In the genomic region with DNA sequence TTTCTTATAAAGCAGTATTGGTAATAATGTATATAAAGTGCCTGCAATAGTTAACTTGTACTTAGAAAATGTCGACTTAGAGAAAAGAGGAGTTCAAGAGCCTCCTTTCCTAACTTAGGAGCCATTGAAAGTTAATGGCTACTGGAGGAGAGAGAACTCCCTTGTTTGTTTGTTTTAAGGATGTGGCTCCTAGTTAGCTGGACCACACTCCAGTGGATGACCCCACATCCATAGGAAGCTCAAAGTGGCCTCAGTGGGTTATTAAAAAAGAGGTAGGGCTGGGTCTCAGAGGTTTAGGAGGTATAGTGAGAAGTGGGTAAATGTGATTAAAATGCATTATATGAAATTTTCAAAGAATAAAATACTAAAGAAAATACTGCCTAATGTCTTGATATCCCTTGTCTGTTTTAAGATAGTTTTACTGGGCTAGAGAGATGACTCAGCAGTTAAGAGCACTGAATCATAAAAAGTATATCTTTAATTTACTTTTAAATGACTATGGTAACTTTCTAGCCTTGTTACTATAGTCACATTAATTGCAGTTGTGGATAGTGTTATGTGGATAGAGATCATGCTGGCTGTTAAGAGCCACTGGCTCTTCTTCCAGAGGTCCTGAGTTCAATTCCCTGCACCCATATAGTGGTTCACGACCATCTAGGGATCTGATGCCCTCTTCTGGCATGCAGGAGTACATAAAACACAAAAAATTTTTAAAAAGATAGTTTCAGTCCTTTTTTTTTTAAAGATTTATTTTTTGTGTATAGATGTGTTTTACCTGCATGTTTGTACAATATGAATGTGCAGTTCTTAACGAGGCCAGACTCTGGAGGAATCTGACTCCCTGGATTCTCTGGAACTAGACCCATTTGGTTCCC, we compare ENCODE assay signal across 17 mouse cellular contexts. TPM values are rescaled to one million over a fixed set of nuclear protein-coding genes. Genes with fewer than 3 reads are reported as not detected.
DNase-seq lines count a peak whose midpoint lies in the region; ATAC-seq and TF ChIP-seq lines count a peak whose summit lies in the region.
"Had no signal": no experiment of that assay in that cellular context is flagged by ENCODE, and none has a peak within 500 bp of the region (broad histone marks: within the 10 kb centered on the region; RNA-seq: fewer than 3 reads in every experiment).

No protein-coding gene starts in this region.

- peak in 1 of 2 experiments; percentile 26; a peak in 1 of 4 replicates for TF ChIP-seq EP300 in MEL (IDR thresholded peaks at IDR 0.05; ENCODE audit: low read depth in 1 of 2, low read length in 2 of 2)

- no peak for DNase-seq in kidney, postnatal 0 days (ENCODE audit: low spot score)
- DNase-seq in kidney, adult 11 months: no peak
- DNase-seq in 416B (ENCODE audit: low read depth): peak; percentile 55
- peak; percentile 50 for DNase-seq in MEL (ENCODE audit: low read depth, low spot score)
- DNase-seq in T-cell, adult 2 months (ENCODE audit: low spot score): no peak
- no peak for DNase-seq in embryo, embryonic 9.5 days (ENCODE audit: extremely low spot score)
- DNase-seq: adrenal gland, adult 2 months; cerebellum, adult 2 months; heart, postnatal 14 days; right cerebral cortex, adult 18-20 months; spleen, adult 18-20 months had no signal

- peaks cover 28% of the 10 kb centered on the region for H3K79me2 ChIP-seq in MEL (ENCODE audit: control insufficient read depth, insufficient read depth, low read length, poor library complexity)

- H3K9ac ChIP-seq in kidney, postnatal 0 days (ENCODE audit: low read depth, low read length): no peak overlapping the region
- no peak overlapping the region for H3K9ac ChIP-seq in MEL (ENCODE audit: control insufficient read depth, low read depth, low read length, poor library complexity, severe bottlenecking)
- H3K9ac ChIP-seq in liver, embryonic 16.5 days (ENCODE audit: low read depth, low read length): no peak overlapping the region
- H3K9ac ChIP-seq: embryonic facial prominence, embryonic 15.5 days; forebrain, embryonic 15.5 days; hindbrain, embryonic 15.5 days had no signal

- no peaks in the 10 kb centered on the region for H3K36me3 ChIP-seq in kidney, postnatal 0 days (ENCODE audit: insufficient read depth, low read length)
- peaks cover 0 to 39% of the 10 kb centered on the region in 2 experiments; a peak in 2 of 4 replicates for H3K36me3 ChIP-seq in MEL (ENCODE audit: control insufficient read depth in 1 of 2, insufficient read depth in 2 of 2, low read length in 2 of 2)
- no peaks in the 10 kb centered on the region for H3K36me3 ChIP-seq in liver, embryonic 16.5 days (ENCODE audit: control insufficient read depth, insufficient read depth)
- H3K36me3 ChIP-seq: embryonic facial prominence, embryonic 15.5 days; forebrain, embryonic 15.5 days; hindbrain, embryonic 15.5 days had no signal

- H3K4me3 ChIP-seq in kidney, postnatal 0 days (replicated peaks; ENCODE audit: low read depth, low read length): no peak overlapping the region
- H3K4me3 ChIP-seq in MEL (ENCODE audit: control insufficient read depth in 1 of 2, insufficient read depth in 1 of 2, low read depth in 2 of 2, low read length in 2 of 2): no peak overlapping the region
- no peak overlapping the region for H3K4me3 ChIP-seq in liver, embryonic 16.5 days (ENCODE audit: low read depth, low read length)
- H3K4me3 ChIP-seq: embryonic facial prominence, embryonic 15.5 days; forebrain, embryonic 15.5 days; hindbrain, embryonic 15.5 days; myocyte had no signal

- H3K4me2 ChIP-seq in kidney, postnatal 0 days (ENCODE audit: low read length): no peak overlapping the region
- H3K4me2 ChIP-seq in liver, embryonic 16.5 days (ENCODE audit: low read depth, low read length): no peak overlapping the region
- H3K4me2 ChIP-seq: embryonic facial prominence, embryonic 15.5 days; forebrain, embryonic 15.5 days; hindbrain, embryonic 15.5 days; midbrain, embryonic 11.5 days had no signal

- no peaks in the 10 kb centered on the region for H3K27me3 ChIP-seq in kidney, postnatal 0 days (ENCODE audit: insufficient read depth, low read length)
- H3K27me3 ChIP-seq in MEL (ENCODE audit: control insufficient read depth in 1 of 2, insufficient read depth in 2 of 2, low read length in 2 of 2): no peaks in the 10 kb centered on the region
- no peaks in the 10 kb centered on the region for H3K27me3 ChIP-seq in liver, embryonic 16.5 days (ENCODE audit: control insufficient read depth, insufficient read depth, low read depth, low read length)
- H3K27me3 ChIP-seq: embryonic facial prominence, embryonic 15.5 days; forebrain, embryonic 15.5 days; hindbrain, embryonic 15.5 days had no signal

- TF ChIP-seq RAD21 in MEL (IDR thresholded peaks at IDR 0.05; ENCODE audit: low read depth, low read length): peak; percentile 17; the same call in 1 of the 2 replicates

- TF ChIP-seq CTCF in kidney, postnatal 0 days (IDR thresholded peaks at IDR 0.05; ENCODE audit: low read depth): peak; percentile 40
- peak; percentile 5 to 26 (median 11); a peak in 2 of 6 replicates for TF ChIP-seq CTCF in MEL (IDR thresholded peaks at IDR 0.05 in 2 of 3, conservative IDR thresholded peaks at IDR 0.05 in 1 of 3; ENCODE audit: control insufficient read depth in 1 of 3, insufficient read depth in 1 of 3, low read depth in 2 of 3, low read length in 3 of 3, poor library complexity in 1 of 3, severe bottlenecking in 1 of 3)

- ATAC-seq in kidney, postnatal 0 days (replicated peaks; ENCODE audit: low FRiP score, low read depth): no peak
- ATAC-seq in liver, embryonic 16.5 days (ENCODE audit: low read depth): no peak
- ATAC-seq: forebrain, embryonic 15.5 days had no signal

- 73% methylated on average over 3 of the region's 3 CpGs for WGBS in kidney, postnatal 0 days
- 69% methylated on average over 3 of the region's 3 CpGs for WGBS in liver, embryonic 16.5 days (ENCODE audit: insufficient replicate concordance)

- no peaks in the 10 kb centered on the region for H3K9me3 ChIP-seq in kidney, postnatal 0 days (replicated peaks; ENCODE audit: low read length)
- H3K9me3 ChIP-seq in MEL (replicated peaks; ENCODE audit: insufficient read depth, low read length): no peaks in the 10 kb centered on the region
- no peaks in the 10 kb centered on the region for H3K9me3 ChIP-seq in liver, embryonic 16.5 days (replicated peaks; ENCODE audit: control insufficient read depth, low read length)
- H3K9me3 ChIP-seq: embryonic facial prominence, embryonic 15.5 days; forebrain, embryonic 15.5 days; hindbrain, embryonic 15.5 days had no signal

- H3K27ac ChIP-seq in kidney, postnatal 0 days: no peak overlapping the region
- H3K27ac ChIP-seq in MEL (ENCODE audit: control insufficient read depth, low read depth, low read length): peak overlapping the region; percentile 24; the same call in 1 of the 2 replicates
- H3K27ac ChIP-seq in liver, embryonic 16.5 days (ENCODE audit: low read length): 0 out of 2 replicates have a peak overlapping the region, but pooled peaks have one; percentile 37
- H3K27ac ChIP-seq: embryonic facial prominence, embryonic 15.5 days; forebrain, embryonic 15.5 days; hindbrain, embryonic 15.5 days had no signal

- TF ChIP-seq POLR2A in MEL (IDR thresholded peaks at IDR 0.05; ENCODE audit: control insufficient read depth in 1 of 2, insufficient read depth in 1 of 2, low read depth in 1 of 2, low read length in 2 of 2, poor library complexity in 1 of 2): no peak

- 0 out of 2 replicates have a peak, but pooled peaks cover 3% of the 10 kb centered on the region for H3K4me1 ChIP-seq in kidney, postnatal 0 days (replicated peaks; ENCODE audit: insufficient read depth, low read length)
- H3K4me1 ChIP-seq in MEL (ENCODE audit: control insufficient read depth in 1 of 2, insufficient read depth in 2 of 2, low read length in 2 of 2): peaks cover 14 to 35% of the 10 kb centered on the region in 2 experiments
- peaks cover 8% of the 10 kb centered on the region for H3K4me1 ChIP-seq in liver, embryonic 16.5 days (ENCODE audit: control insufficient read depth, low read depth, low read length)
- H3K4me1 ChIP-seq: hindbrain, embryonic 15.5 days had no signal

TF ChIP-seq in MEL, 35 proteins besides CTCF, POLR2A, EP300 and RAD21:
- peak; percentile 38; the same call in 1 of the 2 replicates for TF ChIP-seq ZNF384 (IDR thresholded peaks at IDR 0.05; ENCODE audit: low read depth, low read length)
- peak; percentile 80; the same call in 1 of the 2 replicates for TF ChIP-seq MAFK (IDR thresholded peaks at IDR 0.05; ENCODE audit: borderline replicate concordance, low read depth, low read length)
- TF ChIP-seq NRF1 (IDR thresholded peaks at IDR 0.05; ENCODE audit: insufficient read depth, low read depth, low read length, poor library complexity, severe bottlenecking): no peak

RNA-seq across cellular contexts. Expression of a gene that starts 33.3 kb away (rescaled TPM):
- polyA plus RNA-seq in kidney, postnatal 0 days (2015; fragmentation: Nextera tagmentation; extraction: Ambion mirVana): 168 and 169 TPM in 2 replicates
- 69.1 and 71.4 TPM in 2 replicates for total RNA-seq in MEL (2012; rRNA removed)
- 100 to 1,000 TPM in 1 of 2 experiments, not detected in 1; 199 TPM for polyA plus RNA-seq in MEL (2012; ENCODE audit: insufficient read depth in 1 of 2, insufficient read length in 2 of 2, low read depth in 1 of 2, low replicate concordance in 2 of 2, missing spikeins in 1 of 2)
- polyA plus RNA-seq in liver, embryonic 16.5 days (2015; fragmentation: Nextera tagmentation; extraction: Ambion mirVana): 85.5 and 95.0 TPM in 2 replicates

Comparison
In these comparisons a context has a peak if more than half of its experiments do, and no peak if none do; other contexts are left out.
1. DNase-seq: peak in 416B (single experiment) and MEL (single experiment); none in kidney, postnatal 0 days (single experiment), kidney, adult 11 months (single experiment), T-cell, adult 2 months (single experiment) and embryo, embryonic 9.5 days (single experiment).